Mouse (Mus musculus) cerebellum, adult 2 months (tissue): ENCODE results near the gene Tmem37.

ENCODE experiments used
- CTCF ChIP-seq: fragments of 200-500 bp; IDR thresholded peaks from 2 replicates; pipeline ENCODE4 v1.5.1; 2011; ENCODE audit warnings: low read depth, mild to moderate bottlenecking, control low read depth, low read length, moderate library complexity, borderline replicate concordance; ENCODE audit not compliant: insufficient read depth
- POLR2A ChIP-seq: fragments of 200-500 bp; IDR thresholded peaks from 2 replicates; pipeline ENCODE4 v1.6.1; 2011; ENCODE audit warnings: low read length, control low read depth, borderline replicate concordance; ENCODE audit not compliant: insufficient read depth

GRCm38 (mm10) chr1:120072900-120073299, 974 bp downstream of the Tmem37 start:
- TF ChIP-seq CTCF (no peak), POLR2A (no peak)
